Mouse (Mus musculus): ENCODE results near the gene Chrnd. TPM values are rescaled to one million over a fixed set of nuclear protein-coding genes. Genes with fewer than 3 reads are reported as not detected.

The Chrnd gene
- polyA plus RNA-seq (2016; fragmentation: Nextera tagmentation; extraction: Ambion mirVana): 1.2 and 1.6 TPM in 2 replicates

GRCm38 (mm10) chr1:87190429-87190828 lies at the start of gene Chrnd:
Gene Chrnd, plus strand, starts transcription at chr1:87190607.
- H3K9me3 ChIP-seq: no peaks in the 10 kb centered on the region
- no peak within 1 kb of the TSS for H3K9ac ChIP-seq
- WGBS: 19% methylated on average over 4 of the region's 4 CpGs
- peaks cover 26% of the 10 kb centered on the region for H3K27me3 ChIP-seq
- no peaks in the 10 kb centered on the region for H3K36me3 ChIP-seq
- H3K4me1 ChIP-seq: peaks cover 7% of the 10 kb centered on the region
- no peak within 1 kb of the TSS for H3K4me3 ChIP-seq
- H3K27ac ChIP-seq: no peak within 1 kb of the TSS
- ATAC-seq (ENCODE audit: insufficient number of reproducible peaks, insufficient read depth, low FRiP score, low TSS enrichment): peak; percentile 30; the same call in 1 of the 2 replicates
- no peak within 1 kb of the TSS for H3K4me2 ChIP-seq (replicated peaks)

DNA sequence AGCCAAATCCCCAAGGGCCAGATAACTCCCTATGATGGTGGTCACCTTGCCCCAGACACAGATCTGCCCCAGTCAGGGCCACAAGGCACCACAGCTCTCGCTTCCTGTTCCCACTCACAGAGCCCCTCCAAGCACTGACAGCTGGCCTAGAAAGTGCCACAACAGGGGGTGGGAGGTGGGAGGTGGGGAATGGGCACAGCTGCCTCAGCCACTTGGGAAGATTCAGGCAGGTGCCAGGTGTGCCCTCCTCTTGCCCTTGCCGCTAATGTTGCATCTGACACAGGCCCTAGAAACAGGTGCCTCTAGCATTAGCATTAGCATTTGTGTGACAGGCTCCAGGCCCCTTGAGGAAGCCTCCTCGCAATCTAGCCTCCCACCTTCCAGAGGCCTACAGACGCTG lies 48.9 kb upstream of the Chrnd start:
- H3K27ac ChIP-seq: no peak overlapping the region
- H3K9me3 ChIP-seq: no peaks in the 10 kb centered on the region
- H3K27me3 ChIP-seq: 0 out of 2 replicates have a peak, but pooled peaks cover 6% of the 10 kb centered on the region
- H3K36me3 ChIP-seq: no peaks in the 10 kb centered on the region
- no peaks in the 10 kb centered on the region for H3K4me1 ChIP-seq
- no peak overlapping the region for H3K4me2 ChIP-seq (replicated peaks)
- no peak for ATAC-seq (ENCODE audit: insufficient number of reproducible peaks, insufficient read depth, low FRiP score, low TSS enrichment)
- no peak overlapping the region for H3K9ac ChIP-seq
- WGBS: 87% methylated on average over 4 of the region's 4 CpGs
- H3K4me3 ChIP-seq: no peak overlapping the region

GRCm38 (mm10) chr1:87142456-87142855 lies 48.0 kb upstream of the Chrnd start:
- Histone ChIP-seq H3K4me1 (no peaks in the 10 kb centered on the region), H3K9ac (no peak overlapping the region), H3K4me3 (no peak overlapping the region), H3K27ac (no peak overlapping the region), H3K36me3 (no peaks in the 10 kb centered on the region), H3K27me3 (0 out of 2 replicates have a peak, but pooled peaks cover 6% of the 10 kb centered on the region), H3K9me3 (no peaks in the 10 kb centered on the region), H3K4me2 (replicated peaks) (no peak overlapping the region)
- no peak for ATAC-seq (ENCODE audit: insufficient number of reproducible peaks, insufficient read depth, low FRiP score, low TSS enrichment)
- 79% methylated on average over 9 of the region's 9 CpGs for WGBS

- Histone ChIP-seq H3K4me3 (no peak overlapping the region), H3K27ac (no peak overlapping the region), H3K36me3 (no peaks in the 10 kb centered on the region), H3K9me3 (no peaks in the 10 kb centered on the region), H3K4me1 (no peaks in the 10 kb centered on the region), H3K9ac (no peak overlapping the region), H3K4me2 (replicated peaks) (no peak overlapping the region), H3K27me3 (0 out of 2 replicates have a peak, but pooled peaks cover 6% of the 10 kb centered on the region)
- ATAC-seq (ENCODE audit: insufficient number of reproducible peaks, insufficient read depth, low FRiP score, low TSS enrichment): no peak
- WGBS: 82% methylated on average over 10 of the region's 10 CpGs
These were observed 47.3 kb upstream of the Chrnd start for GRCm38 (mm10) chr1:87143141-87143540.

DNA sequence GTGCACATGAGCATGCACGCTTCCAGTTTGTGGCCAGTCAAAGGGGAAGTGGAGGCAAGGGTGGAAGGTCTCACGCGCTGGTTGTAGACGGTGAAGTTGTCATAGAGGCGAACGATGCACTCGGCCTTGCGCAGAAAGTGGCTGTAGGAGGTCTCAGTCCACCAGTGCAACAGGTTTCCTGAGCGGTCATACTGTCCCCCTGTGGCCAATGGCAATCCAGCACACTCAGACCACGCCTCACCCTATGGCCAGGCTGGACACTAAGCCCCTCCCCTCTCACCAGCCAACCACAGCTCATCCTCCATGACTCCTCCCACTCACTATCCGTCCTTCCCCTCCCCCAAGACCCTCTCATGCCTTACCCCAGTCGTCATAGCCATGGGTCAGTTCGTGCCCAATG lies 41.0 kb upstream of the Chrnd start:
- no peak overlapping the region for H3K4me2 ChIP-seq (replicated peaks)
- no peaks in the 10 kb centered on the region for H3K9me3 ChIP-seq
- no peak overlapping the region for H3K9ac ChIP-seq
- 32% methylated on average over 13 of the region's 13 CpGs for WGBS
- peaks cover 9% of the 10 kb centered on the region; the same call in 1 of the 2 replicates for H3K4me1 ChIP-seq
- ATAC-seq (ENCODE audit: insufficient number of reproducible peaks, insufficient read depth, low FRiP score, low TSS enrichment): no peak
- no peaks in the 10 kb centered on the region for H3K36me3 ChIP-seq
- H3K27ac ChIP-seq: no peak overlapping the region
- peaks cover 58% of the 10 kb centered on the region for H3K27me3 ChIP-seq
- H3K4me3 ChIP-seq: no peak overlapping the region

DNA sequence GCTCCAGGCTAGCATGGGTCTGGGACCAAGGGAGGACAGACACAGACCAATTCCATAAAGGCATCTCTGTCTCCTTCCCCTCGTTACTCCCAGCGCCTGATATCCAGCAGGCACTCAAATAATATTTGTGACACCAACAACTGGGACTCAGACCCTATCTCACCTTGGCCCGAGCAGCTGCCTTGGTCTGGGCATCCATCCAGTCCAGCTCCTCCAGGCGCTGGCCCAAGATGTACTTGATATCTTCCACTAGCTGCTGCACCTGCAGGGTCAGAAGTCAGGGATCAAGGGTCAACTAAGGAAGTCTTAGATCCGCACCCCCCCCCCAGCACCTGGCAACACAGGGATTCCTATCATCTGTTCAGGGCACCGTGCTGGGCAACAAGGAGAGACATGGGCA lies 39.1 kb upstream of the Chrnd start:
- H3K9me3 ChIP-seq: no peaks in the 10 kb centered on the region
- no peak overlapping the region for H3K9ac ChIP-seq
- H3K4me3 ChIP-seq: no peak overlapping the region
- H3K27ac ChIP-seq: no peak overlapping the region
- WGBS: 80% methylated on average over 6 of the region's 6 CpGs
- no peak overlapping the region for H3K4me2 ChIP-seq (replicated peaks)
- H3K27me3 ChIP-seq: peaks cover 70% of the 10 kb centered on the region
- peaks cover 17% of the 10 kb centered on the region; the same call in 1 of the 2 replicates for H3K4me1 ChIP-seq
- no peaks in the 10 kb centered on the region for H3K36me3 ChIP-seq
- no peak for ATAC-seq (ENCODE audit: insufficient number of reproducible peaks, insufficient read depth, low FRiP score, low TSS enrichment)

DNA sequence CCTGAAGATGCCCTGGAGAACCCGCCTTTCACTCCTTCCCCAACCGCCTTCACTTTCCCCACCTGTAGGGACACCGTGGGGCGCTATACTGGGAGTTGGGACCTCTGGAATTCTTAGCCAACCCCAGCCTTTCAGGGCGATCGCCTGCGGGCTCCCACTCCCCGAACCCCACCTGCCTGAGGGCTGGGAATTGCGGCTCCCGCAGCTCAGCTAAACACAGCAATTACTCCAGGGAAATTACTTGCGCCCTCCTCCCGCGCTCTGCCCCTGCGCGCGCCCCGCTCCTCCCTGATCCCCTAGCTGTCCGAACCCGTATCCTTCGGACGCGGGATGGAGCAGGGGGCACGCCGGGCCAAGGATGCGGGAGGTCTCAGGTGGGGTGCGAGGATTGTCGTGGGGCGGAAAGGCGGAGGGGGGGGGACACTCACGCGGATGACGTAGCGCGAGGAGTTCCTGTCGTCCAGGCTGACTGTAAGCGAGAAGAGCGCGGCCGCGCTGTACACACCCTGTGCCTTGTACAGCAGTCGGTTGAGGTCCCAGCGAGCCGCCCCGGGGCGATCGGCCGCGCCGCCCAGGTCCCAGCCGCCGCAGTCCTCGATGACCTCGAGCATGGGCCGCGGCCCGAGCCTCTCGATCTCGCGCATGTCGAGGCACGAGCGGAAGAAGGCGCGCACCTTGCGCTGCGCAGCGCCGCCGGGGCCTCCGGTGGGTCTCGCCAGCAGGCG lies 36.5 kb upstream of the Chrnd start:
- H3K4me2 ChIP-seq (replicated peaks): peak overlapping the region; percentile 74
- ATAC-seq (ENCODE audit: insufficient number of reproducible peaks, insufficient read depth, low FRiP score, low TSS enrichment): no peak
- H3K4me1 ChIP-seq: peaks cover 17% of the 10 kb centered on the region; the same call in 1 of the 2 replicates
- peaks cover 95% of the 10 kb centered on the region for H3K27me3 ChIP-seq
- H3K9ac ChIP-seq: peak overlapping the region; percentile 43; the same call in 1 of the 2 replicates
- H3K36me3 ChIP-seq: no peaks in the 10 kb centered on the region
- under 1% methylated on average over 71 of the region's 72 CpGs for WGBS
- peak overlapping the region; percentile 37 for H3K4me3 ChIP-seq
- no peaks in the 10 kb centered on the region for H3K9me3 ChIP-seq
- no peak overlapping the region for H3K27ac ChIP-seq

GRCm38 (mm10) chr1:87154501-87155120 lies 35.8 kb upstream of the Chrnd start:
- Histone ChIP-seq H3K9ac (no peak overlapping the region), H3K4me1 (peaks cover 17% of the 10 kb centered on the region; the same call in 1 of the 2 replicates), H3K4me2 (replicated peaks) (peak overlapping the region; percentile 74), H3K4me3 (peak overlapping the region; percentile 37), H3K27ac (no peak overlapping the region), H3K9me3 (no peaks in the 10 kb centered on the region), H3K36me3 (no peaks in the 10 kb centered on the region), H3K27me3 (peaks cover 98% of the 10 kb centered on the region)
- ATAC-seq (ENCODE audit: insufficient number of reproducible peaks, insufficient read depth, low FRiP score, low TSS enrichment): no peak
- 2% methylated on average over 58 of the region's 58 CpGs for WGBS

DNA sequence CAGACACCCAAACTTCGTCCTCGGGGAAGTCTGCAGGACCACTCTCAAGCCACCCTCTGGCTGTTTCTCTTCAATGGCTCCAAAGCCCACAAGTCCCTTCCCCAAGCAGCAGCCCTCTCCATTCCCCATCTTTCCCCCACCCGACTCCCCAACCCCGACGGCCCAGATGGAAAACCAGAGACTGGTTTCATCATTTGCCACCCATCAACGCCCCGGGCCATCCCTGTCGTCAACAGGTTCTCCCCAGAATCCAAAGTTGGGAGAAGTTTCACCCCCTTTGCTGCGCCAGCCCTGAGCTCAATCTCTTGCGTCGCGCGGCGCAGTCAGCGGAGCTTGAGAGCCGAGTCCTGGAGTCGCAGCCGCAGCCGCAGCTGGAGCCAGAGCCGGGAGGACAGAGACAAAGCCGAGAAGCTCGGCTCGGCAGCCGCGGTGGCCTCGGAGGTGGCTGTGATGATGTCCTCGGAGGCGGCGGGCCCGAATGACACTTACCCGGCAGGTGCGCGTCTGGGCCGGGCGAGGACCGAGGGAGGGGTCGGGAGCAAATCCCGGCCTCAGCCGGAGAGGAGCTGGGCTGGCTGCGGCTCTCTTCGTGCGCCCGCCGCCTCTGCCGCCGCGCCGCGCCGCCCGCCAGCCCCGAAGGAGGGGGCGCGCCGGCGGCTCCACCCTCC lies 34.7 kb upstream of the Chrnd start:
- under 1% methylated on average over 41 of the region's 56 CpGs for WGBS
- Histone ChIP-seq H3K9me3 (no peaks in the 10 kb centered on the region), H3K4me3 (peak overlapping the region; percentile 40), H3K9ac (peak overlapping the region; percentile 24; the same call in 1 of the 2 replicates), H3K4me1 (peaks cover 17% of the 10 kb centered on the region; the same call in 1 of the 2 replicates), H3K27ac (no peak overlapping the region), H3K4me2 (replicated peaks) (peak overlapping the region; percentile 74), H3K36me3 (no peaks in the 10 kb centered on the region), H3K27me3 (peaks cover 96% of the 10 kb centered on the region)
- no peak for ATAC-seq (ENCODE audit: insufficient number of reproducible peaks, insufficient read depth, low FRiP score, low TSS enrichment)

DNA sequence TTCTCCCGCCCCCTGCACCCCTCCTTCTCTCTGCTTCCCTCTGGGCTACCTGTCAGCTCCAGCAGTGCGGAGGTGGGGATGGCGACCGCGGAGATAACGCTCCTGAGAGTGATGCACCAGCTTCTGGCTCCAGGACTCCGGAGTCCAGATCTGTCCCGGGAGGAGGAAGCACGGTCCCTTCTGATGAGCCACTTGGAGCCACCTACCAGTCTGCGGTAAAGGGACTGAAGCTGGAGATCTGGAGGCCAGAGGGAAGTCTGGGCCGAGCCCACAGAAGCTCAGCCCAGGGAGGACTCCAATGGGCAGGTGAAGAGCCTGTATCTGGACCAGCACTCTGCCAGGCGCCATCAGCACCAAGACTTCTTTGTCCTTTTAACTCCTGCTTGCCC lies 34.2 kb upstream of the Chrnd start, which contains the start of gene Ecel1:
Gene Ecel1 (minus strand): TSS at position 323 of the 389 bp plus-strand sequence.
- Histone ChIP-seq H3K9me3 (no peaks in the 10 kb centered on the region), H3K4me3 (peak within 1 kb of the TSS; percentile 40), H3K36me3 (no peaks in the 10 kb centered on the region), H3K4me1 (peaks cover 17% of the 10 kb centered on the region; the same call in 1 of the 2 replicates), H3K9ac (peak within 1 kb of the TSS; percentile 24; the same call in 1 of the 2 replicates), H3K27me3 (peaks cover 90% of the 10 kb centered on the region), H3K4me2 (replicated peaks) (peak within 1 kb of the TSS; percentile 74), H3K27ac (no peak within 1 kb of the TSS)
- WGBS: 5% methylated on average over 11 of the region's 12 CpGs
- ATAC-seq (ENCODE audit: insufficient number of reproducible peaks, insufficient read depth, low FRiP score, low TSS enrichment): no peak

- ATAC-seq (ENCODE audit: insufficient number of reproducible peaks, insufficient read depth, low FRiP score, low TSS enrichment): no peak
- Histone ChIP-seq H3K27me3 (peaks cover 64% of the 10 kb centered on the region), H3K9me3 (no peaks in the 10 kb centered on the region), H3K9ac (no peak overlapping the region), H3K36me3 (no peaks in the 10 kb centered on the region), H3K4me3 (no peak overlapping the region), H3K4me2 (replicated peaks) (no peak overlapping the region), H3K4me1 (peaks cover 11% of the 10 kb centered on the region), H3K27ac (no peak overlapping the region)
- WGBS: 78% methylated on average over 3 of the region's 3 CpGs
These were observed 31.0 kb upstream of the Chrnd start for GRCm38 (mm10) chr1:87159396-87159795.

Measured in embryonic facial prominence, embryonic 12.5 days (tissue).